Mouse (Mus musculus) midbrain, postnatal 0 days (tissue): ENCODE data around the gene Lrrtm3. TPM values are rescaled to one million over a fixed set of nuclear protein-coding genes. Genes with fewer than 3 reads are reported as not detected.

Experiments
- ATAC-seq: fragments of 200-750 bp; cut with Nextera tagmentation; 2 replicates; pipeline ENCODE4 v1.8.0; 2017; ENCODE audit warnings: moderate number of reproducible peaks, mild to moderate bottlenecking, moderate TSS enrichment, moderate library complexity; ENCODE audit not compliant: low FRiP score
- DNase-seq: peaks from one replicate; pipeline ENCODE4 v3.0.0-alpha.2; 2015; ENCODE audit warnings: low spot score
- H3K27ac ChIP-seq: fragments of 300-500 bp; sonication (generic); 2 replicates; pipeline ENCODE4 v1.5.1; 2014; ENCODE audit warnings: low read depth, mild to moderate bottlenecking, low read length, mixed read lengths
- H3K27me3 ChIP-seq: fragments of 300-500 bp; sonication (generic); 2 replicates; pipeline ENCODE4 v1.6.1; 2014; ENCODE audit warnings: low read length, control low read depth, mixed read lengths; ENCODE audit not compliant: insufficient read depth
- H3K36me3 ChIP-seq: fragments of 300-500 bp; sonication (generic); 2 replicates; pipeline ENCODE4 v1.6.1; 2014; ENCODE audit warnings: low read length, control low read depth, mixed read lengths; ENCODE audit not compliant: insufficient read depth
- H3K4me1 ChIP-seq: fragments of 300-500 bp; sonication (generic); 2 replicates; pipeline ENCODE4 v1.6.1; 2014; ENCODE audit warnings: mild to moderate bottlenecking, control low read depth, antibody characterized with exemption, low read length, mixed read lengths; ENCODE audit not compliant: insufficient read depth
- H3K4me2 ChIP-seq: fragments of 300-500 bp; sonication (generic); 2 replicates; pipeline ENCODE4 v1.6.1; 2014; ENCODE audit warnings: low read depth, mild to moderate bottlenecking, low read length, mixed read lengths; ENCODE audit not compliant: poor library complexity, severe bottlenecking
- H3K4me3 ChIP-seq: fragments of 300-500 bp; sonication (generic); 2 replicates; pipeline ENCODE4 v1.5.1; 2014; ENCODE audit warnings: low read depth, mild to moderate bottlenecking, low read length, moderate library complexity
- H3K9ac ChIP-seq: fragments of 300-500 bp; sonication (generic); replicated peaks from 2 replicates; pipeline ENCODE4 v1.6.1; 2014; ENCODE audit warnings: mild to moderate bottlenecking, low read length, moderate library complexity, mixed read lengths; ENCODE audit not compliant: poor library complexity, severe bottlenecking
- H3K9me3 ChIP-seq: fragments of 300-500 bp; sonication (generic); 2 replicates; pipeline ENCODE4 v1.6.1; 2016; ENCODE audit warnings: low read length, control low read depth
- CTCF ChIP-seq: IDR thresholded peaks from 2 replicates; pipeline ENCODE4 v1.5.1; 2016; ENCODE audit warnings: antibody characterized with exemption, mild to moderate bottlenecking
- WGBS: fragments of 180-500 bp; shearing (Covaris S2); extraction: QIAGEN DNeasy Blood & Tissue Kit; methylation state at CpG from one replicate; pipeline ENCODE4 v1.1.7; 2014; 5-methylcytosine and 5-hydroxymethylcytosine counted together
- polyA plus RNA-seq: library from polyadenylated mRNA; unstranded; fragments of >200 nt; fragmentation: Nextera tagmentation; extraction: Ambion mirVana; gene quantifications from 2 replicates; pipeline ENCODE4 v1.2.1, GENCODE M21; 2015
- total RNA-seq: library from RNA; depleted of rRNA; stranded (reverse); fragments of >200 nt; gene quantifications from 2 replicates; pipeline ENCODE4 v1.2.3, GENCODE M21; 2014

Gene Lrrtm3
- total and polyA plus RNA-seq, 2 experiments from 2014 or later = 44.3 to 50.9 TPM

- WGBS = 93% methylated on average over 2 of the region's 2 CpGs
- no peak for ATAC-seq
- no peaks in the 10 kb centered on the region for H3K27me3 ChIP-seq
These were observed 110.7 kb downstream of the Lrrtm3 start for GRCm38 (mm10) chr10:63979410-63979809.

DNA sequence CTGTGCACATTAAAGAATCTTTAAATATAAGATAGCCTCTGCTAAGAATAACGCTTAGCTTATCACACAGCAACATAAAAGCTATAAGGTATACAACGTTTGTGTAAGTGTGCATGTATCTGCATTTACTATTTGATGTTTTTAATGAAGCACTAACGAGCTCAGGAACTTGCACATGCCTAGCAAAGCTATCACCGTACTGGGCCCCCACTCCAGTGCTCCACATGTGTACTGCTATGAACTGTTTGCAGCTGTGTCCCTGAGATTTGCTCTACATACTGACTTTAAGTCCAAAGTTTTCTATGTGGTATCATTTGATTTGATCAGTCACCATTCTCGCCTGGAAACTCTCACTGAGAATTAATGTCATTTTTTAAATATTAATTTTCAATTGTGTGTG lies 111.1 kb downstream of the Lrrtm3 start:
- Histone ChIP-seq H3K9ac (no peak overlapping the region), H3K4me1 (peaks cover 2% of the 10 kb centered on the region; the same call in 1 of the 2 replicates), H3K36me3 (no peaks in the 10 kb centered on the region), H3K4me3 (no peak overlapping the region), H3K27ac (no peak overlapping the region), H3K4me2 (no peak overlapping the region), H3K27me3 (no peaks in the 10 kb centered on the region), H3K9me3 (no peaks in the 10 kb centered on the region)
- ATAC-seq (no peak), DNase-seq (no peak)
- 71% methylated on average over 5 of the region's 5 CpGs for WGBS
- TF ChIP-seq CTCF = no peak

More at GRCm38 (mm10) chr10:63979410-63979809, 110.7 kb downstream of the Lrrtm3 start:
- no peak for DNase-seq
- no peak overlapping the region for H3K27ac ChIP-seq
- H3K4me3 ChIP-seq = no peak overlapping the region
- H3K9ac ChIP-seq = no peak overlapping the region
- peaks cover 2% of the 10 kb centered on the region; the same call in 1 of the 2 replicates for H3K4me1 ChIP-seq
- H3K9me3 ChIP-seq = no peaks in the 10 kb centered on the region
- H3K36me3 ChIP-seq = no peaks in the 10 kb centered on the region
- no peak for TF ChIP-seq CTCF
- no peak overlapping the region for H3K4me2 ChIP-seq

DNA sequence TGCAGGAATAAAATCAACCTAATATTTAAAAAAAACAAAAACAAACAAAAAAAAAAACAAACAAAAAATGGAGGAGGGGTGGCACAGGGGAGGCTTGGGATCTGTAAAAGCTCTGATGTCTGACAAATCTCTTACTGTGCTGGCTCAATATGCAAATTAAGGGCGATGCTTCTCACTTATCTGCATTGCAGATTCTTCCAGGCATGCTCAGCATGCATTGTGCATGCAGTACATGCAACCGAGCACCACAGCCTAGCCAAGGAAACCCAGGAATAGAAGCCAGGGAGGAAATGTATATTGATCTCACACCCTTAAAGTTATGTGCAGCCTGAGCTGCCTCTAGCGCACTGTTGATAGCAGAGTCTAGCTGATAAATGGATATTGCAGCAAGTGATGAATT lies 111.5 kb downstream of the Lrrtm3 start:
- 17% methylated on average over 3 of the region's 3 CpGs for WGBS
- TF ChIP-seq CTCF = no peak
- Histone ChIP-seq H3K9ac (no peak overlapping the region), H3K4me1 (peaks cover 2% of the 10 kb centered on the region; the same call in 1 of the 2 replicates), H3K27ac (no peak overlapping the region), H3K9me3 (no peaks in the 10 kb centered on the region), H3K36me3 (no peaks in the 10 kb centered on the region), H3K4me2 (peak overlapping the region; percentile 43), H3K4me3 (no peak overlapping the region), H3K27me3 (no peaks in the 10 kb centered on the region)
- DNase-seq (peak; percentile 46), ATAC-seq (no peak)

GRCm38 (mm10) chr10:63978101-63978500 lies 112.0 kb downstream of the Lrrtm3 start:
- Histone ChIP-seq H3K4me1 (peaks cover 2% of the 10 kb centered on the region; the same call in 1 of the 2 replicates), H3K9me3 (no peaks in the 10 kb centered on the region), H3K36me3 (no peaks in the 10 kb centered on the region), H3K27me3 (no peaks in the 10 kb centered on the region), H3K4me2 (peak overlapping the region; percentile 43), H3K4me3 (peak overlapping the region; percentile 20), H3K9ac (0 out of 2 replicates have a peak overlapping the region, but pooled peaks have one; percentile 13), H3K27ac (peak overlapping the region; percentile 58)
- 6% methylated on average over 11 of the region's 11 CpGs for WGBS
- DNase-seq (peak; percentile 40), ATAC-seq (no peak)
- no peak for TF ChIP-seq CTCF

DNA sequence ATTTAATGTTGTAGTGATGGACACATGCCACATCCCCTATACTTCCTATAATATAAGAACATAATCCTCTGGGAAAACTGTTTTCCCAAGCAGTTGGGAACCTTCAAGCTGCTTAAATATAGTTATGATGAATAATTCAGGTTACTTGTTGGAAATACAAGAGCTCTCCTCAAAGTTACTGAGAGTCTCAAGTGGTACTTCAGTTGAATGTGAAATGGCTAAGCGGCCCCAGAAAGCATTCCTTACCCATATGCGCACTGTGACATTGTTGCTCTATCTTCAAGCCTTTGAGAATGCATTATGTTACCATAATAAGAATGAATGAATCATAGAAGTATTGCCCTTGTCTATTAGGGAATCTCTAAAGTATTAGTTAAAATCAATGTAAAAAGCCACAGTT lies 117.8 kb downstream of the Lrrtm3 start:
- Histone ChIP-seq H3K36me3 (no peaks in the 10 kb centered on the region), H3K9me3 (no peaks in the 10 kb centered on the region), H3K4me3 (no peak overlapping the region), H3K4me2 (no peak overlapping the region), H3K27ac (no peak overlapping the region), H3K9ac (no peak overlapping the region), H3K27me3 (no peaks in the 10 kb centered on the region), H3K4me1 (no peaks in the 10 kb centered on the region)
- DNase-seq = no peak
- WGBS = 87% methylated on average over 2 of the region's 2 CpGs
- ATAC-seq = no peak
- TF ChIP-seq CTCF = no peak

DNA sequence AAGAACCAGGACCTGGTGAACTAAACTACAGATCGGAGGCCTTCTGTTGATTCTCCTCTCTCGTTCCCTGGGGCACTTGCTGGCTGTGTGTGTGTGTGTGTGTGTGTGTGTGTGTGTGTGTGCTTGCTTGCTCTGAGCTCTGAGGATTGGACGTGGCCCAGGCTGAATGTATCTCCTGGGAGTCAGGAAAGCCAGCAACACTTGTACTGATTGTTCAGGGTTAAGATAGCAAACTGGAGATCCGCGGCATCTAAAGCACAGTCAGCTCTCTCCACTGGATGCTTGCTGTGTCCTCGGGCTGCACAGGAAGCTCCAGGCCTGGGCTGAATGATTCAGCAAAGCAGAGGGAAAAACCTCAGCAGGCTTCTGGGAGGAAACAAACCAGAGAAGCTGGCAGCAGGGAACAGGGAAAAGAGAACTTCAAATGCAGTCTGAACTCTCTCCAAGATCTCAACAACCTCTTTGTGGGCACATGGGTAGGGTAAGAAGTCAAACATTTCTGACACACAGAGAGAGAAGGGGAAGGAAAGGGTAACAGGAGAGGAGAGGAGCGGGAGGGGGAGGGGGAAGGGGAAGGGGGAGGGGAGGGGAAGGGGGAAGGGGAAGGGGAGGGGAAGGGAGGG lies 135.7 kb downstream of the Lrrtm3 start:
- no peak for TF ChIP-seq CTCF
- ATAC-seq = no peak
- Histone ChIP-seq H3K27me3 (no peaks in the 10 kb centered on the region), H3K4me3 (no peak overlapping the region), H3K9me3 (no peaks in the 10 kb centered on the region), H3K36me3 (no peaks in the 10 kb centered on the region), H3K4me1 (0 out of 2 replicates have a peak, but pooled peaks cover 4% of the 10 kb centered on the region), H3K27ac (no peak overlapping the region), H3K4me2 (no peak overlapping the region), H3K9ac (no peak overlapping the region)
- peak; percentile 59 for DNase-seq
- WGBS = 8% methylated on average over 6 of the region's 7 CpGs
